9 mouse cellular contexts compared by ENCODE assay signal in the genomic region with DNA sequence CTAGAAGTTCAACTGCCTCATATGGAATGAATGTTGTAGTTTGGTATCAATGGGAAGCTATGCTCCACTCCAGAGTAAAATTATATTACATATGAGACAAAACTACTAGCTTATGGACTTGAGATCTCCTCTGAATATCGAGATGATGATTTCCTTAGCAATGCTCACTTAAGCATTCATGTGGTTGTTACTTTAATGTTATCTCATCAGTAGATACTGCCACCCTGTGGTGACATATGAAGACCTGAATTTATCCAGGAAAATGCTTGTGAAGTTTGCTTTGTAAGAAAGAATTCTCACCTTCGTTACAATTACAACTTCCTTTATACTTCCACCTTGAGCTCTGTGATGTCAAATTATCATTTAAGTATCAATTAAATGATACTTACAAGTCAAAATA.
DNase-seq lines count a peak whose midpoint lies in the region; ATAC-seq and TF ChIP-seq lines count a peak whose summit lies in the region.
"Had no signal": no experiment of that assay in that cellular context is flagged by ENCODE, and none has a peak within 500 bp of the region (broad histone marks: within the 10 kb centered on the region; RNA-seq: fewer than 3 reads in every experiment).

No protein-coding gene starts in this region.

- peak; percentile 37 for TF ChIP-seq CTCF in heart, adult 2 months (IDR thresholded peaks at IDR 0.05)
- TF ChIP-seq CTCF in stomach, postnatal 0 days (IDR thresholded peaks at IDR 0.05; ENCODE audit: low read depth): peak; percentile 83

- 0 out of 2 replicates have a peak, but pooled peaks have one; percentile 27 for ATAC-seq in midbrain, embryonic 12.5 days (ENCODE audit: low FRiP score, low read depth)
- ATAC-seq in midbrain, embryonic 15.5 days (replicated peaks): no peak; the same call in 1 of the 2 replicates
- no peak for ATAC-seq in stomach, postnatal 0 days (ENCODE audit: low FRiP score, low TSS enrichment)

- no peaks in the 10 kb centered on the region for H3K79me2 ChIP-seq in heart, adult 2 months (replicated peaks; ENCODE audit: control insufficient read depth, insufficient read depth, low read length)

- H3K4me1 ChIP-seq in heart, adult 2 months (ENCODE audit: control insufficient read depth, insufficient read depth, low read length): no peaks in the 10 kb centered on the region
- no peaks in the 10 kb centered on the region for H3K4me1 ChIP-seq in midbrain, embryonic 12.5 days
- H3K4me1 ChIP-seq in midbrain, embryonic 15.5 days: no peaks in the 10 kb centered on the region
- H3K4me1 ChIP-seq in stomach, postnatal 0 days (replicated peaks; ENCODE audit: control insufficient read depth, insufficient read depth): no peaks in the 10 kb centered on the region

- no peak for TF ChIP-seq POLR2A in heart, adult 2 months (IDR thresholded peaks at IDR 0.05; ENCODE audit: insufficient read depth, low read depth, low read length)

- H3K4me3 ChIP-seq in heart, adult 2 months: no peak overlapping the region
- H3K4me3 ChIP-seq in midbrain, embryonic 12.5 days: no peak overlapping the region
- H3K4me3 ChIP-seq in midbrain, embryonic 15.5 days: no peak overlapping the region
- H3K4me3 ChIP-seq in stomach, postnatal 0 days (ENCODE audit: low read depth, low read length): no peak overlapping the region
- H3K4me3 ChIP-seq: erythroblast, embryonic 14.5 days had no signal

- H3K27me3 ChIP-seq in heart, adult 2 months (ENCODE audit: control insufficient read depth, insufficient read depth, low read length): no peaks in the 10 kb centered on the region
- no peaks in the 10 kb centered on the region for H3K27me3 ChIP-seq in midbrain, embryonic 12.5 days
- H3K27me3 ChIP-seq in midbrain, embryonic 15.5 days (replicated peaks): no peaks in the 10 kb centered on the region
- no peaks in the 10 kb centered on the region for H3K27me3 ChIP-seq in stomach, postnatal 0 days (ENCODE audit: control insufficient read depth, insufficient read depth, low read length)

- intact Hi-C loops in heart, adult 2 months (cut with DNase I): no loop called here
- intact Hi-C loops in heart, postnatal 10 days (cut with DNase I): no loop called here

- H3K9me3 ChIP-seq in midbrain, embryonic 12.5 days: no peaks in the 10 kb centered on the region
- H3K9me3 ChIP-seq in midbrain, embryonic 15.5 days: no peaks in the 10 kb centered on the region
- H3K9me3 ChIP-seq in stomach, postnatal 0 days (ENCODE audit: control insufficient read depth, low read length): no peaks in the 10 kb centered on the region

- no peak for DNase-seq in heart, adult 2 months
- no peak for DNase-seq in heart, adult 11 months
- peak; percentile 30 for DNase-seq in fibroblast of lung, adult 2 months (ENCODE audit: low read depth)
- DNase-seq in stomach, postnatal 0 days (ENCODE audit: low spot score): no peak
- no peak for DNase-seq in spleen, postnatal 14 days (ENCODE audit: low spot score in 2 of 2)
- DNase-seq in heart, postnatal 10 days: no peak

- no peak overlapping the region for H3K4me2 ChIP-seq in midbrain, embryonic 12.5 days (replicated peaks)
- H3K4me2 ChIP-seq in midbrain, embryonic 15.5 days: no peak overlapping the region
- H3K4me2 ChIP-seq in stomach, postnatal 0 days (replicated peaks; ENCODE audit: low read depth): no peak overlapping the region

- H3K36me3 ChIP-seq in heart, adult 2 months (ENCODE audit: control insufficient read depth, insufficient read depth, low read length): no peaks in the 10 kb centered on the region
- H3K36me3 ChIP-seq in midbrain, embryonic 12.5 days: no peaks in the 10 kb centered on the region
- H3K36me3 ChIP-seq in midbrain, embryonic 15.5 days (replicated peaks): no peaks in the 10 kb centered on the region
- no peaks in the 10 kb centered on the region for H3K36me3 ChIP-seq in stomach, postnatal 0 days (ENCODE audit: control insufficient read depth, insufficient read depth, low read length)

- no peak overlapping the region for H3K9ac ChIP-seq in heart, adult 2 months (ENCODE audit: low read depth, low read length)
- H3K9ac ChIP-seq in midbrain, embryonic 12.5 days (replicated peaks): no peak overlapping the region
- H3K9ac ChIP-seq in midbrain, embryonic 15.5 days: no peak overlapping the region
- H3K9ac ChIP-seq in stomach, postnatal 0 days (ENCODE audit: low read length): no peak overlapping the region

- TF ChIP-seq EP300 in heart, adult 2 months (IDR thresholded peaks at IDR 0.05; ENCODE audit: insufficient read depth, low read depth, low read length): no peak
- TF ChIP-seq EP300 in stomach, postnatal 0 days (optimal IDR thresholded peaks at IDR 0.05): no peak

- no peak overlapping the region for H3K27ac ChIP-seq in heart, adult 2 months
- no peak overlapping the region for H3K27ac ChIP-seq in midbrain, embryonic 12.5 days (replicated peaks)
- no peak overlapping the region for H3K27ac ChIP-seq in midbrain, embryonic 15.5 days
- no peak overlapping the region for H3K27ac ChIP-seq in stomach, postnatal 0 days (replicated peaks)

- WGBS in heart, adult 2 months: 17% methylated on average over 2 of the region's 2 CpGs
- 29% methylated on average over 2 of the region's 2 CpGs for WGBS in midbrain, embryonic 12.5 days
- WGBS in midbrain, embryonic 15.5 days: 16% methylated on average over 2 of the region's 2 CpGs
- WGBS in stomach, postnatal 0 days: 7% methylated on average over 2 of the region's 2 CpGs
